Mouse (Mus musculus): ENCODE measurements around the gene Gm49396. TPM values are rescaled to one million over a fixed set of nuclear protein-coding genes. Genes with fewer than 3 reads are reported as not detected.

The Gm49396 gene
- total RNA-seq (2021), result 1 to 10 TPM; 5.9 to 6.3 TPM

DNA sequence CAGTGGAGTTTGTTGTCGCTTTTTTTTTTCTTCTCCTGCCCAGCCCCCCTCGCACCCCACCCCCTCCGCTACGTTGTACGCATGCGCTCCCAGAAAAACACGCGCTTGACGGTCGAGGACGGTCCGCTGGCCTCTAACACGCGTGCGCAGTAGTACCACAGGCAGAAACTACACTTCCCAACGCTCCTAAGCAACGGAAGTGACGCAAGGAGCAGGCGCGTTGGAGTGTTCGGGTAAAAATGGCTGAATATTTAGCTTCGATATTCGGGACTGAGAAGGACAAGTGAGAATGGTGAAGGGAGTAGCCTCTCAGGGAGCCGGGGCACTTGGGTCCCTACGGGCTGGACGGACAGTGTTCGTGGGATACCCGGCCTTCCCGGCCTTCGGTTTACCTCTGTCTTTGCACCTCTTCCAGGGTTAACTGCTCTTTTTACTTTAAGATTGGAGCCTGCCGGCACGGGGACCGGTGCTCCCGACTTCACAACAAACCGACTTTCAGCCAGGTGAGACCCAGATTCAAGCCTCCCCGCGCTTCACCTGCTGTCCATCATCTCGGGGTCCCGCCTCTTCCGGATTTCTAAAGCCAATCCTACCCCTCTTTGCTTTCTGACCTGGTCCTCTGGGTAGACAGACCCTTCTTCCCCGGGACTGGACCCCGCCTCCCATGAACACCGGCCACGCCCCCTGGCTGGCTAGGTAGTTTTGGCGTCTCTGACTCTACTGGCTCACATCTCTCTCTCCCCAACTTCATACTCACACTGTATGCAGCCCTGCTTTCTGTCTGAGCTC is at the start of gene Gm49396, which contains the start of the genes U2af1l4 and Psenen:
Gm49396 (plus strand) TSS at position 228 of the 789 bp plus-strand sequence.
U2af1l4 (plus strand) TSS at position 185 of the 789 bp plus-strand sequence.
Psenen (minus strand) TSS at position 511 of the 789 bp plus-strand sequence.
- DNase-seq, result peak; percentile 98
- intact Hi-C loops (cut with DNase I), result no loop called here

DNA sequence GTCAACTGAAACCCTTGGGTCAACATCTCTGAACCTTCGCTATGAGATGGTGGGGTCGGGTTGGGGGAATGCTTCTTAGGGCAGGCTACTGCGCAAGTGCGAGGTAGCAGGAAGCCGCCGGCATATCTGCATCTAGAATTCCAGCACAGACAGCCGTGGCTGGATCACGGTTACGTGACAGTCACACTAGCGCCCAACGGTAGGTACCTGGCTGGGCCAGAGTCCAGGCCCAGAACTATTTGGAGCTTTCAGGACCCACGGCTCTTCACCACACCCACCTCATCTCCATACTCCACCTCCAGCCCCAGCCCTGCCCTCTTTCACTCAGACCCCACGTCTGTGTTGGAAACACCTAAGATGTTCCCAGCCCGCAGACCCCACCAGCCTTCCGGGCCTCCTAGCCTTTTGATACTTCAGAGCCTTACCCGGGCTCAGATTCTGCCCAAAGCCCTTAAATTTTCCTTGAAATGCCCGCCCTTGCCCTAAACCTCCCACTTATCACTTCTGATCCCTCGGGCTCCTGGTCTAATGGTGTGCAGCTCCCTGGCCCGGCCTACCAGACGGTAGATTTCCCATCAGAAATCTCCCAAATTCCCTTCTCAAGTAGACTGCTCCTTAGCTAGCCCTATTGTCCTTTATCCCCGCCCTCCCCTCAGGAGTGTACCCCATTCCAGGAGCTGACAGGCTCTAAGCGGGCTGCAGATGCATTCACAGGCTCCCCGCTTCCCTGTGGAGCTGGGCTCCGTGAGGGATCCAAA is 48.0 kb upstream of the Gm49396 start:
- DNase-seq, result no peak
- intact Hi-C loops (cut with DNase I), result no loop called here

DNA sequence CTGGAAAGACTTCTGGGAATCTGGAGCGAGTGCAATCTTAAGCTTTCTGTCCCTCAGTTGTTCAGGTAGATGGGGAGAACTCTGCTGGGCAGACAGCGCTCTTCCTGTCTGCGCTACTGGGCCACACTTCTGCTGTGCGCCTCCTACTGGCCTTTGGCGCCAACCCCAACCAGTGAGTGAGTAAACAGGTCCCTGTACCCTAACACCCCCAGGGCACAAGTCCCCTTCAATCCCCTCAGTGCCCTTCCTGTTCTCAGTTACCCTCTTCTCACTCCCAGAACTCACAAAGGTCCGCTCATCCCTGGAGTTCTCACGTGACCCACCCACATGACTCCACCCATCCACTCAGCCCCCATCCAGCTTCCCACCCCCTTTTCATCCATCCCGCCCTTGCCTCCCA is 44.8 kb upstream of the Gm49396 start:
- DNase-seq, result no peak
- intact Hi-C loops (cut with DNase I), result no loop called here

DNA sequence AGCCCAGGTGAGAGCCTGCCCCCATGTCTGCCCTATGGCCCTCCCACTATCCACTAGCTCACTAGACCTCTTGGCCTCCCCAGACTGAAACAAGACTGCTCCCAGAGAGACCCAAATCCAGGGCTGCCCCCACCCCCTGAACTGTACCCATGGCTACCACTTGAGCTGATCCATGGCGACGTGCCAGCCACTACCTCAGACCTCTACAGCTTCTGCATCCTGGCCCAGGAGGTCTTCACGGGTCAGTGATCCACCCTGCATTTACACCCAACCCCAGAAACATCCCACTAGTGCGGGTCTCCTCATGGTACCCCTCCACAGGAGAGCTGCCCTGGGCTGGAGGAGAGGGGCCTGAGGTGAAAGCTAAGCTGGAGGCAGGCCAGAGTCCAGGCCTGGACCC is 42.7 kb upstream of the Gm49396 start:
- intact Hi-C loops (cut with DNase I), result no loop called here
- peak; percentile 53 for DNase-seq

DNA sequence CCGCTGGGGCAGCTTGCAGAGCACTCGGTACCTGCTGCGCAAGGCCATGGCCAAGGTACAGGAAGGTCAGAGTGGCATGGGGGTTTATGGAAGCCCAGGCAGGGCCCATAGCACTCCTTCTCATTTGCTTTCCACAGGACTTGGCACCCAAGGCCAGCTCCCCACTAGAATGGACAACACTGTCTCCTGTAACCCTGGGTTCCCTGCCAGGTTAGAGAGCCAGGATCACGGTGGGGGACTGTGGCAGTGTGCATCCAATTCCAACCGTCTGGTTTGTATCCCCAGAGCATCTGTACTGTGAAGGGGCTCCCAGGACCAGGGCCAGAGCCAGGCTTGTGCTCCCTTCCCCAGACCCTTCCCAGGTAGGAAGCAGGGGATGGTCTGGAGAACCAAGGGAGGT is 42.3 kb upstream of the Gm49396 start:
- intact Hi-C loops (cut with DNase I), result no loop called here
- DNase-seq, result peak; percentile 72

GRCm38 (mm10) chr7:30522871-30523270 is 40.3 kb upstream of the Gm49396 start:
- DNase-seq, result no peak
- intact Hi-C loops (cut with DNase I), result no loop called here

- intact Hi-C loops (cut with DNase I), result no loop called here
- DNase-seq, result no peak
Measured at GRCm38 (mm10) chr7:30524487-30524886, 38.7 kb upstream of the Gm49396 start.

DNA sequence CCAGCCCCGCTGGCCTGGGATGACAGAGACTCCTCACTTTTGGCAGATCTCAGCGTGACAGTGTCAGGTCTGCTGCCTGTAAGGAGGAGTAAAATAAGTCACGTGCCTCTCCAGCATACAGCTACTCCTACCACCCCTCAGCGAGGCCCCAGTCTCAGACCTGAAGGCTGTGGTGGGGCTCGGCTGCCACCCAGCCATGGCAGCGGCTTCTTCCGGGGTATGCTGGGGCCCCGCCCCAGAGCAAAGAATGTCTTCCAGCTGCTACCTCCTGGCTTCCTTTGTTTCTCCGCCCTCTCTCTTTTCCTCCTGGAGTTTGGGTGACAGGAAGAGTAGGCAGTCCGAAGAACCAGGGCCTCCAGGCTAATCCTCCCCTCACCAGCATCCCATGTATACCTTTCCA is 37.2 kb upstream of the Gm49396 start:
- intact Hi-C loops (cut with DNase I), result no loop called here
- no peak for DNase-seq

DNA sequence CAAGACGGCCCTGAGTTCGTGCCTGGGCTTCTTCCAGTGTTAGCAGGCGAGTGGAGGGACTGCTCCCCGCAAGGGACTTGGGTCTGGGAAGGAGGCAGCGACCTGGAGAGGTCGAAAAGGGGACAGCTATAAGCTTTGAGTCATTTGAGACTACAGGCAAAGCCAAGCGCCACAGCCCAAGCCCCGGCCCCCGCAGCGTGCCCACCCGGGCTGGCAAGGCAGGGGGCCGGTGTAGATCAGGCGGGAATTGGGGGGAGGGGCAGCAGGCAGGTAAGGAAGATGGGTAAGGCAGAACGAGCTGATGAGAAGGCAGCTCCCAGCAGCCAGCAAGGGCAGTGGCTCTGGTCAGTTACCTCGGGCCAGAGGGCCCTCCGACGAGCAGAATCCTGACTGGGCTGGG is 36.7 kb upstream of the Gm49396 start:
- DNase-seq, result no peak
- intact Hi-C loops (cut with DNase I), result no loop called here

- intact Hi-C loops (cut with DNase I), result no loop called here
- DNase-seq, result no peak
Measured at GRCm38 (mm10) chr7:30526981-30527380, 36.2 kb upstream of the Gm49396 start.

- intact Hi-C loops (cut with DNase I), result no loop called here
- no peak for DNase-seq
Measured at GRCm38 (mm10) chr7:30531291-30531815, 31.8 kb upstream of the Gm49396 start.

- peak; percentile 61 for DNase-seq
- intact Hi-C loops (cut with DNase I), result no loop called here
Measured at GRCm38 (mm10) chr7:30532931-30533330, 30.2 kb upstream of the Gm49396 start.

DNA sequence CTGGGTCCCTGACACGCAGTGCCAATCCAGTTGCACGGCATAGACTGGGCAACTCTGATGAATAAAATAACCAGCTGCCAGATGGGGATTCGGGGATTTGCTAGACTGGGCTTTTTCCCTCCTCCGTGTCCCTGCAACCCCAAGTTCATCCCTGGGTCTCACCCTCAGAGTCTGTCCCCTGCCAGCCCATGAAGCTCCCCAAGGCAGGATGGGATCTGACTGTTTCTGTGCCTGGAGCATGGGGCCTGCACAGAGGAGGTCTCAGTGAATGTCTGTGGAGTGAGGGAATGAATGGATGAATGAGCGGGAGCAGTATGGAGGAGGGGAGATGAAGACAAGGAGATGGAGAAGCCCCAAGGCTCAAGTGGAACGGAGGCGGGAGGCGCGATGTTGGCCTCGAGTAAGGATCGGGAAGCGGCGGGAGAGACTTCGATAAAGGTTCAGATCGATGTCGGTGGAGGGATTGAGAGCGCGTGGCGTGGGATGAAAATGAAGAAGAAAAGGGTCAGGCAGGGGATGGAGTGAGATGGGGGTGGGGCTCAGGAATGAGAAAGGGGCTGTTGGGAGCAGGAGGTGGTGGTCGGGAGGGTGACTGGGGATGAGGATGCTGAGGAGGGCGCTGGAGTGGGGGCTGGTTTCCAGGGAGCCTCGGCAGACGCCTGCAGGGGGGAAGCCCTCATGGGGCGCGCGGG is 29.1 kb upstream of the Gm49396 start:
- intact Hi-C loops (cut with DNase I), result no loop called here
- DNase-seq, result no peak

DNA sequence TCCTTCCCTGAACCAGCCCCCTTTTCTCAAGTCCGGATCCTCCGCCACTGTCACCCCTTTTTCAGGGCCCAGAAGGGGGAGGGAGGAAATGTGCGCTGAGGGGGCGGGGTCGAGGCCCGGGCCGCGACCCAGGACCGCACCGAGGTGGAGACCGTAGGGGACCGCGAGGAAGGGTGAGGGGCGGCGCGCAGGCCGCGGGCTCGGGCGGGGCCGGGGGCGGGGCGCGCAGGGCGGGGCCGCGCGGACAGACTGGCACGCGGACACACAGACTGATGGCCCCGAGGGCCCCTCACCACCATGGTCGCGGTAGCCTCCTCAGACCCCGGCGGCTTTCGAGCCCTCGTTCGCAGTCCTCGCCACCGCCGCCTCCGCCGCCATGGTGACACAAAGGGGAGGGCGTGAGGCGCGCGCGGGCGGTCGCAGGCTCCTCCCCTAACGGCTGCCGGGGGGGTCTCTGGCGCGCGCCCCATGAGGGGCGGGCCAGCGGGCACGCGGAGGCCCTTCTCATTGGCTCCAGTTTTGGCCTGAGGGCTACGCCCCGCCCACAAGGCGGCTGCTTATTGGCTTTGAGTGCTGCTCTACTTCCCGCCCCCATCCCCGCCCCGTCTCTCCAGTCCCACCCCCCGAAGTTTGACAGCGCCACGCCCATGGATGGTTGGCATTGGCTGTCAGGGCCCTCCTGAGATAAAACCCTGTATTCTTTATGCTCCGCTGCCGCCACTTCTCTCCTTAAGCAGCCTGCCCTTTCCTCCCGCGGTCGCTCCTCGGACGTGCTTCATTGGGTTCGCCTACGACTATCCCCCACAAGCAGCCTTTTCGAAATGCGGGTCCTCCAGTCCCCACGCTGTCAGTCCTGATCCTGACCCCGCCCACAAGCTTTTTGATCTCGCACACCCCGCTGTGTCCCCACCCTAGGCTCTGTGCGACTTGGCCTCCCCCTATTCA is 28.2 kb upstream of the Gm49396 start, which contains the start of gene Arhgap33:
Arhgap33 (minus strand) TSS at position 428 of the 945 bp plus-strand sequence.
- DNase-seq, result peak; percentile 99

DNA sequence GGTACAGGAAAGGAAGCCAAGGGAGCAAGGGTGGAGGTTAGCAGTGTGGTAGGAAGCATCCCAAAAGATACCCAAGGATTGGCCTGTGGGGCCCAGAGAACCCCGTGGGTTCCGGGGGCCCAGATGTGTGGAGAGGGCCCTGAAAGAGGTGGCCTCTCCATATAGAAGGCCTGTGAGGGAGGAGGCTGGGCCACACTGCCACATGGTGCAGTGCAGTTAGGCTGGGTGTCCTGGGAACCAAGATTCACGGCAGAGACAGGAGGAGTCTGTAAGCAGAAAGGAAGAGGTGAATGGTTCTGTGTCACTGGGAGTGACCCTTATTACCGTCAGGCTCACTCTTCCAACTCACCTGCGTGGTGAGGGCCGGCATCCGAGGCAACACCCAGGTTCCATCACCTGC is 22.6 kb upstream of the Gm49396 start:
- intact Hi-C loops (cut with DNase I), result no loop called here
- DNase-seq, result no peak

More for the DNA sequence above, 28.2 kb upstream of the Gm49396 start, which contains the start of gene Arhgap33:
- intact Hi-C loops (cut with DNase I), result no loop called here

GRCm38 (mm10) chr7:30544327-30544726 is 18.8 kb upstream of the Gm49396 start:
- intact Hi-C loops (cut with DNase I), result no loop called here
- DNase-seq, result no peak

DNA sequence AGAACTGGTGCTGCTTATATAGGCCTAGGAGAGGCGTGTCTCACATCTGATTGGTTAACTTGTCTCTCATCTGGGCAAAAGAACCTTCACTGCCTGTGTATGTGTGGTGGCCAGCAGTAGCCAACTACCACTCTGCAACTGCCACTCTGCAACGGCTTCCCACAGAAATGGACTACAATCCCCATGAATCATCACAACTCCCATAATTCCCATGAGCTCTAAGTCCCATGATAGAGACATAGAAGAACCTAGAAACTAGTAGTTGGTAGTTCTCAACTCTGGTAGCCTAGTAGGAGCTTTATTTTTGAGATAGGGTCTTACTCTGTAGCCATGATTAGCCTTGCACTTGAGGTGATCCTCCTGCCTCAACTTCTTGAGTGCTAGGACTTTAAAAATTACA is 13.3 kb upstream of the Gm49396 start:
- intact Hi-C loops (cut with DNase I), result no loop called here
- DNase-seq, result no peak

GRCm38 (mm10) chr7:30550603-30551002 is 12.5 kb upstream of the Gm49396 start:
- intact Hi-C loops (cut with DNase I), result no loop called here
- no peak for DNase-seq

GRCm38 (mm10) chr7:30551445-30552101 is 11.6 kb upstream of the Gm49396 start:
- DNase-seq, result peak; percentile 44

More at GRCm38 (mm10) chr7:30551445-30552101, 11.6 kb upstream of the Gm49396 start:
- intact Hi-C loops (cut with DNase I), result no loop called here
